Mouse (Mus musculus): ENCODE results near the gene Galnt13.

GRCm38 (mm10) chr2:54906282-54907060 lies 470.4 kb downstream of the Galnt13 start:
- TF ChIP-seq CTCF (IDR thresholded peaks at IDR 0.05; ENCODE audit: low read depth), result no peak
- TF ChIP-seq EP300 (IDR thresholded peaks at IDR 0.05; ENCODE audit: low read depth), result no peak
